Mouse (Mus musculus): ENCODE data around the gene Tnfaip1. TPM values are rescaled to one million over a fixed set of nuclear protein-coding genes. Genes with fewer than 3 reads are reported as not detected.

The Tnfaip1 gene
- total RNA-seq, 2 experiments from 2014 or later, result 54.5 to 59.7 TPM

DNA sequence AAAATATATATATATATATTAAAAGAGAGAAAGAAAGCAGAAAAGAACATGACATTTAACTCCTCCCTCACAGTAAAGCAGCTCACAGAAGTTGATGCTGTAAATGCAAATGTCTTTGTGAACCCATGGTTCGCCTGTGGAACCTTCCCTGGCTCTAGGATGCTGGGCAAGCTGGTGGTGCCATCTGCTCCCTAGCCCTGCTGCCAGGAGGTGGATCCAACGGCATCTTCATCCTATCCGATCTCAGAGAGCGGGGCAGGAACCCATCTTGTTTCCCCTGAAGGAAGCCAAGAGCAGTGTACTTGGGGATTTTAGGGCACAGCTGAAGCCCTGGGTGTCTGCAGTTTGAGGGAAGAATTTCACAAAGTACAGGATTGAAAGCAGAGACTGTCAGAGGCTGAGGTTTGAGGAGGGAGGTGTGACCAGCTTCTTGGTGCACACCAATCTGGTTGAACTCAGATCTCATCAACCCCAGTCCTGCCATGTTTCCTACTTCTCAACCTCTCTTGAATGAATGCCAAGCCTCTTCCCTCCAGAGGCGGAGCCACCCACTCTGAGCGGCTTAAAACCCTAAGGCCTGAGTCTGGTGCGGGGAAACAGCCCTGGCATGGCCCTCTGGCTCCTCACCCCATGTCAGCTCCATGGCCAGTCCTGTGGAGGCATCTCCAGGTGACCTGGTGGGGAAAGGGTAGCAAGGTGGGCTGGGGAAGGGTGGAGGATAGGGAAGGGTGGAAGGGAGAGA lies 33.1 kb downstream of the Tnfaip1 start, which contains the start of gene Sebox:
Gene Sebox, plus strand, starts transcription at position 539 of the 742 bp plus-strand sequence.
- intact Hi-C loops (cut with DNase I), result no loop called here
- DNase-seq, result peak; percentile 77

DNA sequence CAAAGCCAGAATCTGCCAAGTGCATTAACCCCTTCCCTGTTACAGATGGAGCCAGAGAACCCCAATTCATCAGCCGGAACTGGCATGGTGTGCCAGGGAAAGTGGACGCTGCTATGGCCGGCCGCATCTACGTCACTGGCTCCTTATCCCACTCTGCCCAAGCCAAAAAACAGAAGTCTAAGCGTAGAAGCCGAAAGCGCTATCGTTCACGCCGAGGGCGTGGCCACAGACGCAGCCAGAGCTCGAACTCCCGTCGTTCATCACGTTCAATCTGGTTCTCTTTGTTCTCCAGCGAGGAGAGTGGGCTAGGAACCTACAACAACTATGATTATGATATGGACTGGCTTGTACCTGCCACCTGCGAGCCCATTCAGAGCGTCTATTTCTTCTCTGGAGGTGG lies 34.6 kb downstream of the Tnfaip1 start:
- intact Hi-C loops (cut with DNase I), result no loop called here
- no peak for DNase-seq

DNA sequence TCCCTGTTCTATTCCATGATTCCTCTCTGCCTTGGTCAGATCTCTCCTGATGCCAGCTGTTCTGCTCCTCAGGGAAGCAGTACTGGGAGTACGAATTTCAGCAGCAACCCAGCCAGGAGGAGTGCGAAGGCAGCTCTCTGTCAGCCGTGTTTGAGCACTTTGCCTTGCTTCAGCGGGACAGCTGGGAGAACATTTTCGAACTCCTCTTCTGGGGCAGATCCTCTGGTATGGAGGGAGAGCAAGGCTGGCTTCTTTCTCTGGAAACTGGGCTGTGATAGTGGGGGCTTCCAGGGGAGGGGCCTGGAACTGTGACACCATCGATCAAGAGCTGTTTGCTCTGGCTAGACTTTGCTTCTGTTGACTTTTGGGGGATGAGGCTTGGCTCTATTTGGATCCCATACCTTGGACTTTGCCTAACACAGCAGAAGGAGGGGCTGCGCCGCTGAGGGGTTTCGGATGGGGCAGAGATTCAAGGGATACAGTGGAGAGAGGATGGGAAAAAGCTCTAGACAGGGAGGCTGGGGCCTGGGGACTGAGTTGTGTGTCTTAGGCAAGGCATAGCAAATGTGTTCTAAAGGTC lies 35.4 kb downstream of the Tnfaip1 start:
- DNase-seq, result no peak
- intact Hi-C loops (cut with DNase I), result no loop called here

DNA sequence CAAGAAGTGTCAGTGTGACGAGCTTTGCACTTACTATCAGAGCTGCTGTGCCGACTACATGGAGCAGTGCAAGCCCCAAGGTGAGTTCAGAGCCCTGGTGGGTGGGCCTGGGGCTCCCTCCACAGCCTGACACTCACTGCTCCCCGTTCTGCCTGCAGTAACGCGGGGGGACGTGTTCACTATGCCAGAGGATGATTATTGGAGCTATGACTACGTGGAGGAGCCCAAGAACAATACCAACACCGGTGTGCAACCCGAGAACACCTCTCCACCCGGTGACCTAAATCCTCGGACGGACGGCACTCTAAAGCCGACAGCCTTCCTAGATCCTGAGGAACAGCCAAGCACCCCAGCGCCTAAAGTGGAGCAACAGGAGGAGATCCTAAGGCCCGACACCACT lies 36.6 kb downstream of the Tnfaip1 start:
- intact Hi-C loops (cut with DNase I), result no loop called here
- no peak for DNase-seq

DNA sequence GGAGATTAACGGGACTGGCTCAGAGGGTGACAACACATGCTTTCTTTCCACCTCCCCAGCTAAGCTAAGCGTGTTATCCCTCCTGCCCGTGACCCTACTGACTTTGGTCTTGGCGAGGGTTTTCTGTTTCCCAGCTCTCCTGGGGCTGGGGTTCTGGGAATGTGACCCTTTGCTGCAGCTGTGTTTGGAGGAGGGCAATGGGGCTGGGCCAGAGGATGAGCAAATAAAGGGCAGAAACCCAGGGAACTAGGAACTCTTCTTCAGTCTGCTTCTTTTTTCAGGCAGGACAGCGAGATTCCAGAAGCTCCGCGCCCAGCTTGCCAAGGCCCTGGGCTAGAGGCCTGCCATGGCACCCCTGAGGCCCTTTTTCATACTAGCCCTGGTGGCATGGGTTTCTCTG lies 37.1 kb downstream of the Tnfaip1 start, which contains the start of gene Vtn:
Gene Vtn, plus strand, starts transcription at position 88 of the 400 bp plus-strand sequence.
- intact Hi-C loops (cut with DNase I), result no loop called here
- no peak for DNase-seq

DNA sequence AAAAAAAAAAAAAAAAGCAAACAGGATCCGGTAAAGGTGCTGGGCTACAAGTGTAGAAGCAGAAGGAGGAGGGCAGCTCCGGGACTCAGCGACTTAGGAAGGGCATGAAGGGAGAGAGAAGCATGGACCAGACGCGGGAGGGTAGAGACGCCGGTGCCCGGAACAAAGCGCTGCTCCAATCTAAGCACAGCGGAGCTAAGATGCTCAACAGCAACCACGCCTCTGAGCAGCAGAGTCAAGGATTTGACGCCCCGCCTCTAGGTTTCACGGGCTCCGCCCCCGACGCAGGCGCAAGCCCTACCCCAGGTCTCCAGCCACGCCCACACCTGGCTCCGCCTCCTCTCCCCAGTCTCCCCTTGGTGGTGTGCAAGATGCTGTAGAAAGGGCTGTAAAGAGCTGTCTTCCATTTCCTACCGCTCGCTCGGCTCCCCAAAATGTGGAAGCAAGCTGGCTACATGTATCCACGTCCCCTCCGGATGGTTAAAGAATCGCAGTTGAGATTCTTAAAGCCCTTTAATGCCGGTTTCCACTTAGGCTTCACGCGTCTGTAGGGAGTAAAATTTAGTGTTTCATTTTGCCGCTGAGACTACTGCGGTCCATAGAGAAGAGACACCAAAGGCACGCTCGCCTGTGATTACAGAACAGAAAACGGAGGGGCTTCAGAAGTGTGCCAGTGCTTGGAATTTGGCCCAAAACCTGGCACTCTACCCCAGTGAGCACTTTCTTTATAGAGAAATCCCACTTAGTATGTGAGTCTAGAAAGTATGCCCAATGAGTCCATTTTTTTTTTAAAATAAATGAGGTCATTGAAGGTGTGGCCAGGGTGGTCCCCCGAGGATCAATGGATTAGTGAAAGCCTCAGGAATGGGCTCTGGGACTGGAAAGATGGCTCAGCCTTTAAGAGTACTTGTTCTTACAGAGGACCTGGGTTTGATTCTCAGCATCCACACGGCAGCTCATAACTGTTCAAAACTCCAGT lies 38.3 kb downstream of the Tnfaip1 start, which contains the start of gene Sarm1:
Gene Sarm1, minus strand, starts transcription at position 211 of the 979 bp plus-strand sequence.
- intact Hi-C loops (cut with DNase I), result no loop called here
- peak; percentile 99 for DNase-seq

DNA sequence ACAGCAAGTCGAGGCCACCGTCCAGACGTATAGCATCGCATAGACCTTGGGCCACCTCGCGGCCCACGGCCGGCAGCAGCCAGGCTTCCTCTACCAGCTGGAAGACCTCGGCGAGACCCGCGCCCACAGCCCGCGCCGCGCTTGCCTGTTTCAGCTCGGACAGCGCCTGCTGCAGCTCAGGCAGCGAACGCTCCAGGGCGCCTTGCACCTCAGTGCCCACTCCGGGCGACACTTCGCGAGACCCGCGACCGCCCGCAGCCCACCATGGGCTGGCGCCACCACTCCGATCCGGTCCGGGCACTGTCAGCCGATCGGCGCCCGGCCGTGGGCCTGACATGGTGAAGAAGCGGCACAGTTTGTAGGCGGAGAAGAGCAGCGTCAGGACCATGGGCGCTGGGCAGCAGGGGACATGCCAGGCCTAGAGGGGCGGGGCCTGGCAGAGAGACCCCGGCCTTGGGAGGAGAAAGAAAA lies 39.0 kb downstream of the Tnfaip1 start:
- intact Hi-C loops (cut with DNase I), result no loop called here
- peak; percentile 80 for DNase-seq

DNA sequence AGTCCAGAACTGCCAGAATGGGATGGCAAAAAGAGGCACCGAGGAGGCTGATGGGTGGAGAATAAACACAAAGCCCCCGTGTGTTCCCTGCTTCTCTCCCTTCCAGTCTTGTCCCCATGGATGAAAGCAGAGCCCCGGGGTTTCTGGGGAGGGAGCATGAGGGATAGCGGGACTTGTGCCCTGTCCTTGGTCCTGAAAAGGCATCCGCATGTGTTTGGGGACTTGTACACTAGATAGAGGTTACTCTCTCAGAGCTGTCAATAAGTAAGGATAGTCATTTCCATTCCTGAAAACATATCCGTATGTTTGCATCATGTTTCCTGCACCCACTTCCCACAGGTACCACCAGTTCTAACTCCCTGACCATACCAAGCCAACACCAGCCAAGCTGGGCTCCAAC lies 40.2 kb downstream of the Tnfaip1 start:
- intact Hi-C loops (cut with DNase I), result no loop called here
- DNase-seq, result no peak

DNA sequence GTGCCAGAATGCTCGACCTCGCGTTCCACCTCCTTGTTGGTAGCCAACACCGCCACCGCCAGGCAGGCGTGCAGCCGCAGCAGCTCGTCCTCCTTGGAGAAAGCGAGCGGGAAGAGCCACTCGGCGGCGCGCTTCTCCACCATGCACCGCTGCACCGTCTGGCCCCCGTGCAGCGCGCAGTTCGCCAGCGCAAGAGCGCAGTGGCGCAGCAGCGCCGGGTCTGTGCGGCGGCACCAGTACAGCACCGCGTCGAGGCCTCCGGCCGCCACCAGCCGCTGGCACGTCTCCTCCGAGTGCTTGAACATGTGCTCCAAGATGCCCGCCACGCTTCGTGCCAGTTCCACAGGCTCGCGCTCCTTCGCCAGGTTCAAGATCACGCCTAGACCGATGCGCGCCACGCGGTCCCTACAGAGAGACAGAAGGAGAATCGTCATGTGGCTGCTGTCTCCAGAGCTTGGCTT lies 45.3 kb downstream of the Tnfaip1 start:
- intact Hi-C loops (cut with DNase I), result no loop called here
- DNase-seq, result peak; percentile 73

DNA sequence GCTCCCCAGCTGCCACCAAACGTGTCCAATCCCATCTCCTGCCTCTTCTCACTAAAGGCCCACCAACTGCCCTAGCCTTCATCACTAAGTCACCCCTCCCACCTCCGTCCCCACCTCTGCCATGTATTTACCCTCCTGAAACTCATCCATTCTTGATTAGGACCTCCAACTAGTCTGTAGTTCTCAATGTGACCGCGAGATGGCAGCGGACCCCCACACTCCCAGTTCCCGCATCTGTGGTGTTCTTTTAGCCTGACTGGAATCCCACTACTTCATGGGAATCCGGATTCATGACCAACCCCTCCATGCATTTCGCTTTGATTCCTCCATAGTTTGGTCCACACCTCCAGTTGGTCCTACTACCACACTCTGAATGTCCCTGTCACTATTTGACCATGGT lies 48.0 kb downstream of the Tnfaip1 start:
- DNase-seq, result peak; percentile 81
- intact Hi-C loops (cut with DNase I), result no loop called here

DNA sequence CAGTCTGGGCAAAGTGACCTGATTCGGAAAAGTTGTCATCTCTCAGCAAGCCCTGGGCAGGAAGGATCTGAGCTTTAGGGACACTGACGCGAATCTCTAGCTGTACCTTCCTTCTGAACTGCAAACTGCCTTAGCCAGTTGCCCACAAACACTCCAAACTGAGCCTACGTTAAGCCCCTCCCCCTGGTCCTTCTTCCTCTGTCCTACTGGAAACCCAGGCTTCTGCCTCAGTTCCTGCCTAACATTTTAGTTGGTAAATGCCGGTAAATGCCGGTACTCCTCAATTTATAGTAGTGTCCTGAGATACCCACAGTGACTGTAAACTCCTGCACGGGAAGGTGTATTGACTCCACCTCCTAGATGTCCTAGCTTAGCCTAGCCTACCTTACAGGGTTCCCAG lies 52.5 kb downstream of the Tnfaip1 start:
- intact Hi-C loops (cut with DNase I), result no loop called here
- DNase-seq, result no peak

DNA sequence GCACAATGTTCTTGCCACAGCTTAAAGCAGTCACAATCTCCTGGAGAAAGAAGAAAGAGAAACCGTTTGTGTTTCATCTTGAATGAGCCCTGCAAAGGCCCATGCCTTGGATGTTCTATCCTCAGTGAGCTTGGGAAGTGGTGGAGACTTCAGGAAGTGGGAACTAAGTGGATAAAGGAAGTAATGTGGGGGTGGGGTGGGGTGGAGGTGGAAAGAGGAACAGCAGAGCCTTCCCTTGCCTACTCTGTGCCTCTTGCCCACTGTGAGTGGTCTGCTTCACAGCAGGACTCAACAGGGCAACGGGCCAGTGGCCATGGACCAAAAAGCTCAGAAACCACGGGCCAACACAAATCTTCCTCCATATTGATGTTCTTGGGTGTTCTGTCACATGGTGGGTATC lies 60.8 kb downstream of the Tnfaip1 start:
- DNase-seq, result no peak
- intact Hi-C loops (cut with DNase I), result no loop called here

Other genes with a start within 250 kb of the Tnfaip1 start
- 1 to 10 TPM in 1 of 2 experiments, under 1 TPM in 1; 0.72 to 1.1 TPM for gene BC030499, start 245.5 kb downstream of the Tnfaip1 start, total RNA-seq (2021)
- 1 to 10 TPM; 5.2 to 6.2 TPM for gene Spag5, start 234.8 kb downstream of the Tnfaip1 start, total RNA-seq (2021)
- gene Aldoc, start 213.4 kb downstream of the Tnfaip1 start, total RNA-seq (2021), result 100 to 1,000 TPM; 109 to 113 TPM
- 10 to 100 TPM; 52.9 to 59.9 TPM for gene Pigs, start 207.9 kb downstream of the Tnfaip1 start, total RNA-seq (2021)
- gene Unc119, start 192.8 kb downstream of the Tnfaip1 start, total RNA-seq (2021), result 10 to 100 TPM; 51.8 to 57.5 TPM
- gene Foxn1, start 149.8 kb downstream of the Tnfaip1 start, total RNA-seq (2021), result not detected
- gene Slc13a2, start 114.1 kb downstream of the Tnfaip1 start, total RNA-seq (2021), result not detected
- 10 to 100 TPM in 1 of 2 experiments, 1 to 10 TPM in 1; 7.6 to 11.8 TPM for gene Slc46a1, start 70.6 kb downstream of the Tnfaip1 start, total RNA-seq (2021)
- gene Sarm1, start 38.6 kb downstream of the Tnfaip1 start, total RNA-seq (2021), result 10 to 100 TPM; 69.3 to 71.4 TPM
- gene Vtn, start 37.2 kb downstream of the Tnfaip1 start, total RNA-seq (2021), result 10 to 100 TPM; 60.0 to 67.3 TPM
- gene Sebox, start 32.9 kb downstream of the Tnfaip1 start, total RNA-seq (2021), result under 1 TPM; 0.26 to 0.30 TPM
- 10 to 100 TPM; 35.6 to 35.7 TPM for gene Tmem199, start 24.2 kb downstream of the Tnfaip1 start, total RNA-seq (2021)
- gene Poldip2, start 24.1 kb downstream of the Tnfaip1 start, total RNA-seq (2021), result 100 to 1,000 TPM; 113 to 118 TPM
- gene Ift20, start within 50 bp of the Tnfaip1 start, total RNA-seq (2021), result 10 to 100 TPM; 54.6 to 59.7 TPM
- gene Tmem97, start 14.4 kb upstream of the Tnfaip1 start, total RNA-seq (2021), result 10 to 100 TPM; 26.5 to 31.1 TPM
- gene Nlk, start 161.0 kb upstream of the Tnfaip1 start, total RNA-seq (2021), result 10 to 100 TPM; 49.3 to 52.0 TPM
- gene Ccnq, start 215.4 kb upstream of the Tnfaip1 start, total RNA-seq (2021), result 10 to 100 TPM; 16.8 to 17.5 TPM